Mouse (Mus musculus): ENCODE measurements around the gene Hoxd9. TPM values are rescaled to one million over a fixed set of nuclear protein-coding genes. Genes with fewer than 3 reads are reported as not detected.

Gene Hoxd9
- total RNA-seq, 2 experiments from 2014 or later: 0.15 to 0.44 TPM

DNA sequence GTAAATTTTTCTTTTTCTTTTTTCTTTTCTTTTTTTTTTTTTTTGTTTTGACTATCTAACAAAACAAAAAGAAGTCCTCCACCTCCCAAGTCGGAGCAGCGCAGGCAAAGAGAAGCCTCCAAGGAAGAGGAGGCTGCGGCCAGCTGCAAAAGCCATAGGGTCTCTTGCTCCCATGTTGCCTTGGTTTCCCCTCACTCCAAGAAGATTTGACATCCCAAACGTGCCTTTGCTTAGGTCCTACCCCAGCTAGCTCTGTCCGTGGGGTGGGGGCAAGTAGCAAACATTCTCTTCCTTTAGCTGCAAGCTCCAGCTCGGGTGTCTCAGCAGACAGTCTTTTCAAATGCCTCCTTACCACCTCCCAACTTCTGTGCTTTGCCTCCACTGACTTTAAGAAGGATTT, 36.2 kb downstream of the Hoxd9 start:
- DNase-seq: no peak

DNA sequence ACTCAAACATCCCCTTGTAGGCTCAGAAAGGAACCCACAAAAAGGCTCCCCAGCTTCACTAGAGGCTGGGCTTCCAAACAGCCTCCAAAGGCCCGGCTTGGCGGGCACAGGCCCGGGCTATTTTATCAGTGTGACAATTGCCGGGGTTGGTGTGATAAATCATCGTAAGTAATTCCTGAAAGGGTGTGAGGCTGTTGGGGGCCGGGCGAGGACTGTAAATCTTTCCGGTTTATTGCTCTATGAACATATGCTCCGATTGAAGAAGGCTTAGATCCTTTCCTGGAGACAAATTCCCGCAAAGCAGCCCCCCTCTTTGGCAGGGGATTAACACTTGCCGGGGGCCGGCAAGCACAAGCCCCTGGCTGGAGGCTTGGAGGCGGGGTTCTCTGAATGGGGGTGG, 36.9 kb downstream of the Hoxd9 start:
- no peak for DNase-seq

DNA sequence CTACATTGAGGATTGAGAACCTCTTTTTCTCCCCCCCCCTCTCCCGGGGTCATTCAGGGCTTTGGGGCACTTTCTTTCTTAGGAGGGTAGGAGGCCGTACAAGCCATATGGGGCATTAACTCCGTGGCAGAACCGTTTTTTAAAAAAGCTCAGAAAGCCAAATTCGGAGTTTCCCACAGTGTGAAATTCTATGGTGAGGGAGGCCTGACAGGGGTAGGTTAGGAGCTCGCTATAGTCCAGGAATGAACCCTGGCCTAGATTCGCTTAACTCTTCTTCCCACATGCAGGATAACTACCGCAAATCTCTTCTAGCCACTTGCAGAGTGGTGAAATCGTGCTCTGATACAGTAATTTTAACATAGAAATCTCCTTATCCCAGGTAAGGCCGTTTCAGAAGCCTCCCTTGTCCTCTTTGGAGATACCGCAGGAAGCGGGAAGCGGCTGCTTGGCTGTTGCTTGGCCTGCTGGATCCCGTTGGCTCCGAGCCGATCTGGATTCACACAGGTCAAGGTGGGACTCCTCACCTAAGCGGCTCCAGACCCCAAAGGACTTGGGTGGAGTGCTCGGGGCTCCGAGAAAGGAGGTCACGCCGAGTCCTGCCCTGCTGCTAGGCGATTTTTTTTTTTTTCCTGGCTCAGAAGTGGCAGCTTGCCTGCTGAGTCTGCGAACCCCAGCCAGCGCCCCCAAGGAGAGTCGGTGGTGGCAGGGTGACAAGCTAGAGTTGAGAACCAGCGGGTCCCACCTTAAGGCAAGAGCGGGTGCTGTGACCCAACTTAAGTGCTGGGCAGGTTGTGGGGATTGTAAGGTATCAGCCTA, 37.7 kb downstream of the Hoxd9 start:
- no peak for DNase-seq

GRCm38 (mm10) chr2:74735851-74736687, 38.5 kb downstream of the Hoxd9 start:
- DNase-seq: no peak

- DNase-seq: no peak
Measured at GRCm38 (mm10) chr2:74736688-74737577, 39.4 kb downstream of the Hoxd9 start.

DNA sequence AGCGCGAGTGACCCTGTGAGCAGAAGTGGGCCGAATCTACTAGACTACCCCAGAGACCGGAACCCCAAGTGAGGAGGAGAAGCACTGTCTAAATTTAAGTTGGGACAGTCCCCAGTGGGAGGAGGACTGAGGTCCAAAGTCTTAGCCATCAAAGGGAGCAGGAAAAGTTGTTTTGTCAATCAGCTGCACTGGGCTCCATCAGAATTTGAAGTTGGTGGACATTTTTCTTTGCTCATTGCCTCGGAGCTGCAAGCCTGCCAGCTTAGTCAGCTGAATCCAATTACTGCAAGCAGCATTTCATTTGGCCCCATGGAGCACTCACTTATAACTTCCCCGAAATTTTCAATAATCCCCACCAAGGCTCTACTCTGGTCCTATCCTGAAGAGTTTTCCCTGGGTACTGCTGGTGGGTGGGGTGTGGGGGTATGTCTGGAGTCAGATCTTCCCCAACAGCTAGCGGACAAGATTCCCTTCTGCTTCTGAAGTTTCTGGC, 40.1 kb downstream of the Hoxd9 start:
- no peak for DNase-seq

DNA sequence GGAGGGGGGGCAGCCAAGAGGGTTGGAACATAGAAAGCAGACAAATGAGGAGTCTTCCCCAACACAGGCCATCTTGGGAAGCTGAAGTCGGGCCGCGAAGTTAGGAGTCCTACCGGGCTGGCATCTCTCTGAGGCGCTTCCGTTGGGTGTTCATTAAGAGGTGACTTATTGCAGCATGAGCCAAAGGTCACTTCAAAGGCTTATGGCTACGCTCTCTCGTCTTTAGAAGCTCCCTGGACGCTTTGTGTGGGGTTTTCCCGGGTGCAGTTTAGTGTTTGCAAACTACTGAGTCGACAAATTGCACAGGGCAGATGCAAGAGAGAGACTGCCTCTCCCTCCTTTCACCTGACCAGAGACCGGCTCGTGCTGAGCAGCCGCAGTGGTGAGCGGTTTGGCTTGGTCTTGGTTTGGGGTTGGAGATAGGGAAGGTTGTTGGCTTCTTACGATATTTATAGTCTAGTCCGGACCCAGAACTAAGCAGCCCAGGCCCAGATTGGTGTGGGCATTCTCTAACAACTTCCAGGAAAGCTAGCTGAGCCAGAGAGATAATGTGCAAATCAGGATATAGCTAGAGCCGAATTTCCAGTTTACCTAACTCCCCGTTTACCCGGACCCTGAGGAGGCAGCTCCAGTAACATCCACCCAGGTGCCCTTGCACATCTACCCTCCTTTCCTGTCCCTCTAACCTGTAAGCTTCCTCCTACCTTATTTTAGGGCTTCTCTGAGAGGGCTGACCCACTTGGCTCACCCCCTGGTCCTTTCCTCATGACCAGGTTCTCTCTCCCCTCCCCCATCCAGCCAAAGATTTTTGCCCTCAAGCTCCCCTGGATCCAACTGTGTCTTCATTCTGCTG, 41.3 kb downstream of the Hoxd9 start:
- no peak for DNase-seq

DNA sequence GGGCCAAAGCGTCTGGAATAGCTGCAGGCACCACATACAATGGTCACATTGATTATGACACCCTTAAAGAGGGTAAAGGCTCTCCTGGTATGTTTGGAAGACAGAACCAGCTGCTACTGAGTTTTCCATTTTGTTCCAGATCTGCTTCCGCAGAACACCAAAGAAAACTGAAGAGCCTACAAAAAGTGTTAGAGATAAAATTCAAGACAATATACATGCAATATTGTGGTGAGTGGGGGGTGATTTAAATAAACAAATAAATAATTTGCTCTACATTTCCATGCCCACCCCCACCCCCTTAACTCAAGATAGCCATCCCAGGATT, 41.9 kb downstream of the Hoxd9 start:
- no peak for DNase-seq

DNA sequence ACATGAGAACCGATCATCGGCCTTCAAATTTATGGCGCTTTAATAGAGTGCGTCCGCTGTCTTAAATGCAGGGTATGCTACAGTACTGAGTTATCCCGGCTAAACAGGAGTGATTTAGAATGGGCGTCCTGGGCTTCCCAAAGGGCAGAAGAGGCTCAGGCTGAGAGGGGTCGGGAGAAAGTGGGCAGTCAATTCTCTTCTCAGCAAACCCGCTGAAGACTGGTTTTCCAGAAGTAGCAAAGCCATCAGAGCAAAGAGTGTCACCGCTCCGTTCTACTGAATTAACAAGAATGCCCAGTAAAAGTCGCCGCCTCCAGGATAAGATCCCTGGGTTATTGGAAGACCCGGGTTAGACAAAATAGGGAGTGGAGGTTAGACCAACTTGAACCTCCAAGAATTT, 42.3 kb downstream of the Hoxd9 start:
- DNase-seq: no peak

DNA sequence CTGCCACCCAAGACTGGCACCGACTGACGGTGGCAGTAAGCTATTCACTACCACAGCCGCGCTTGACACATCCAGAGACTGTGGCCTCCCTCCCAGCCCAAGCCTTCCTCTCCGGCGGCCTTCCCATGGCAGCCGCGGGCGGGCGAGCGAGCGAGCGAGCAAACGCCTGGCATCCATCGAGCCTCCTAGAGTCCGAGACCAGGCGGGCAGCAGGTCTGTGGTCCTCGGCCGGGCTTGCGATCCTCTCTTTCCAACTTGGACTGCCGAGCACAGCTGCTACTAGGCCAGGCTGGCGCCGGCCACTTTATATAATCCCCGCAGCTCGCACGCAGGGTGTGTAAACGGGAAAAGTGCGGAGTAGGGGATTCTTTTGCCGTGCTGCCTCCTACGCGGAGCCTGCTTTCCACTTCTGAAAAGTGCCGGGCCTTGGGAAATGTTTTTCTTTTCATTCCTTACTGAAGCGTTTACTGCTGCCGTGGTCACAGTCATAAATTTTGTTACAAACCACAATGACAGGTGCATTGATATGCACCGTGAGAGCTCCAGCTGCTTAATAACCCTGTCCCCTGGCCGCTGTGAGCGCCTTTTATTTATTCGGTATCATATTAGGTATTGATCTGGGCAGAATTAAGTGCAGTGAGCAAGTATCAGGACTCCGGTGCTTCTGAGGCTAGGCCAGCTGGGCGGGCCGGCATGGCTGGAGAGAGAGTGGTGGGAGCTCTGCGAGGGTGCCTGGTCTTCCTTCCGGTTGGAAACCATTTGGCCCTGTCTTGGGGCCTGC, 43.0 kb downstream of the Hoxd9 start:
- no peak for DNase-seq

- DNase-seq: no peak
Measured at GRCm38 (mm10) chr2:74741252-74741978, 43.9 kb downstream of the Hoxd9 start.

DNA sequence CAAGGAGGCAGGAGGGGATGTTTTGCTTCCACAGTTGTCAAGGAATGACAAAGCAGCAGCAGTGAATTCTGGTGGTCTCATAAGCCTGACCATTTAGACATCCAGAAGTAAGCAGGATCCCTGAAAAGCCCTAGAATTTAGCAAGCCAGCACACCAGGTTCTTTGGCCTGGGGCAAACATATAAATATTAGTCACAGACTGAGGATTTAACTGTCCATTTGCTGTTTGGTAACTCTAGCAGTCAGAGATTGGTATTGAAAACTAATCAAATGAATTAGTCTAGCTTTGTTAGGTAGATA, 44.4 kb downstream of the Hoxd9 start:
- no peak for DNase-seq

DNA sequence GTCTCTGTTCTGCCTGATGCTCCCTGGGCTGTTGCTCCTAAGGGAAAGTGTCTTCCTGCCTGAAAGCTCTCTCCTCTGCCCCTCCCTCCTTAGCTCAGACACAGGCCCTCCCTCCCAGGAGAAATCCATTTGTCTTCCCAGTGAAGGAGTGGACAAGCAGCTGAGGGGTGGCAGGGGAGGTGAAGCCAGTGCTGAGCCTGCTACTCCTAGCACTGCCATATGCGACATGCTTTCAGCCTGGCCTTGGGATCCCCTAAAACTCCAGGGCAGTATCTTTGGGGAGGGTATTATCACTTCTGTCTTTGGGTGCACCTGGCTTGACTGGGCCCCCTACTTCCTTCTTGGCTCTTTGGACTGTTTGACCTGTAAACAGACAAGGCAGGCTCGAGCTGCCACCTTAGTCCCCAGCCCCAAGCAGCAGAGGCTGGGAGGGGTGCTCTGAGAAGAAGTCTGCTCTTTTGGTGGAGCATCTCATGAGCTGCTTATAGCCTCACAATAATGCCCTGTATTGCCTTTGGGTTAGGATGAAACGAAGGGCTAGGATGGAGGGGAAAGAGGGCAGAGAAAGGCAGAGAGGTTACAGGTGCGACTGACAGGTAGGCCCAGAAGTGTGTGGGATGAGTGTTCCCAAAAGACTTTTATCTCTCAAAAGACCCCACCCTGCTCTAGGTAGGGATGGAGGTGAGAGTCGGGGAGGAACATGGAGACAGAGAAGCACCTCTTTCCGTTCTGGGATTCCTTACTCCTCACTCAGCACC, 48.2 kb downstream of the Hoxd9 start:
- DNase-seq: no peak

DNA sequence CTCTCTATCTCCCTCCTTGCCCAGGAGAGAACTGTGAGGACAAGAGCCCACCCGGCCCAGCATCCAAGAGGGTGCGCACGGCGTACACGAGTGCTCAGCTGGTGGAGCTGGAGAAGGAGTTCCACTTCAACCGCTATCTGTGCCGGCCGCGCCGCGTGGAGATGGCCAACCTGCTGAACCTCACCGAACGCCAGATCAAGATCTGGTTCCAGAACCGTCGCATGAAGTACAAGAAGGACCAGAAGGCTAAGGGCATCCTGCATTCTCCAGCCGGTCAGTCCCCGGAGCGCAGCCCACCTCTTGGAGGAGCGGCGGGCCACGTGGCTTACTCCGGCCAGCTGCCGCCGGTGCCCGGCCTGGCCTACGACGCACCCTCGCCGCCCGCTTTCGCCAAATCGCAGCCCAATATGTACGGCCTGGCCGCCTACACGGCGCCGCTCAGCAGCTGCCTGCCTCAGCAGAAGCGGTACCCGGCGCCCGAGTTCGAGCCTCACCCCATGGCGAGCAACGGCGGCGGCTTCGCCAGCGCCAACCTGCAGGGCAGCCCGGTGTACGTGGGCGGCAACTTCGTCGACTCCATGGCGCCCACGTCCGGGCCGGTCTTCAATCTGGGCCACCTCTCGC, 48.9 kb downstream of the Hoxd9 start:
- DNase-seq: no peak

DNA sequence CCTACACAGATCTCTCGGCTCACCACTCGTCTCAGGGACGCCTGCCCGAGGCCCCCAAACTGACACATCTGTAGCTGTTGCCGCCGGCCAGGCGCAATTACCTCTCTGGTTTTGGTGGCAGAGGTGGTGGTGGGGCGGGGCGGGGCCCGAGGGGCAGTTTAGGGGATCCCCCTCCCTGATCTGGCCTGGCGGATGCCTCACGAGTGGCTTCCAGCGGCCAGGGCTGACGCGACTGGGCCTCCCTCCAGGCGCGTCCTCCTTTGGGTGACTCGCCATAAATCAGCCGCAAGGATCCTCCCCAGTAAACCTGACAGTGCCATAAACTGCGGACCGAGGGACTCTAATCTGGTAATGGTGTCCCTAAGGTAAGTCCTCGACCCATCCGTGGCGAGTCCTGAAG, 49.5 kb downstream of the Hoxd9 start:
- DNase-seq: no peak

DNA sequence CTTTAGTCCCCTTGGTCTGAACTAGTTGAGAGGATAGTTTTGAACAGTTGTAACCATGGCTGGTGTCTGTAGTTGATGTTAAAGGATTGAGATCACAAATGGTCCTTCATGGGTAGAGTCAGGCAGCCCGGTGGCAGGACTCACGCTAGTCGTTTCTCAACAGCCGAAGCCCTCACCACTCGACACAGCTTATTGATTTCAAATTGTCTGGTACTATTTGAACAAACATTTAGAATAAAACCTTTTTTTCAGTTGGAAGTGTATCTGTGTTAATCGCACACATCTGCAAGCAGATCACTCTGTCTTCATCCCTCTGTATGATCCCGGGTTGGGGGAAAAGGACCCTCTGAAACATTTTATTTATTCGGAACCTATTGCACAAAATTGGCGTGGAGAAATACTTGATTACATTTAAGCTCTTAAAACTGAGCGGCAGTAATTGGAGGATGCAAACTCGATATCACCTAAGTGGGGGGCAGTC, 50.2 kb downstream of the Hoxd9 start:
- no peak for DNase-seq

- DNase-seq: no peak
Measured at GRCm38 (mm10) chr2:74748436-74748995, 51.0 kb downstream of the Hoxd9 start.
